Mouse (Mus musculus) ovary, adult 2 months (tissue): ENCODE data around the gene 4930502E18Rik. TPM values are rescaled to one million over a fixed set of nuclear protein-coding genes. Genes with fewer than 3 reads are reported as not detected.

ENCODE experiments used
- polyA plus RNA-seq: library from polyadenylated mRNA; depleted of rRNA; stranded (reverse); fragments of >200 nt; gene quantifications from 2 replicates; pipeline ENCODE4 v1.2.3, GENCODE M21; 2012; rRNA removed

4930502E18Rik gene
- polyA plus RNA-seq, result 0.30 and 0.45 TPM in 2 replicates

DNA sequence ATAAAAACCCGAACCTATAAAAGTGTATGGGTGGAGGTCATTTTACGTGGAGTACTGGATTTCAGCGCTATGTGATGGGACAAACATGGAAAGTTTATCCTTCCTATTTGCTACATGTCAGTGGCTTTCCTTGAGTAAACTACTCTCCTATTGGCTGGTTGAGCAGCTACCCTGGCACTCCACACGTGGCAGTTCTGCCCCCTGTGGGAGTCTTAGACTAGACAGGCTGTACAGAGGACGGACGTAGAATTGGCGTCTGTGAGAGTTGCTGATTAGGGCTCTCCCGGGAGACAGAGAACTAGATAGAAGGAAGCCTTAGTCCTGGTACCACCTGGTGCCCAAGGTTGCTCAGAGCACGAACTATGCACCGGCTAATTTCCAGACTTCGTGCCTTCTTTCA is at the start of gene 4930502E18Rik:
Gene 4930502E18Rik (plus strand): TSS at position 231 of the 400 bp plus-strand sequence.

DNA sequence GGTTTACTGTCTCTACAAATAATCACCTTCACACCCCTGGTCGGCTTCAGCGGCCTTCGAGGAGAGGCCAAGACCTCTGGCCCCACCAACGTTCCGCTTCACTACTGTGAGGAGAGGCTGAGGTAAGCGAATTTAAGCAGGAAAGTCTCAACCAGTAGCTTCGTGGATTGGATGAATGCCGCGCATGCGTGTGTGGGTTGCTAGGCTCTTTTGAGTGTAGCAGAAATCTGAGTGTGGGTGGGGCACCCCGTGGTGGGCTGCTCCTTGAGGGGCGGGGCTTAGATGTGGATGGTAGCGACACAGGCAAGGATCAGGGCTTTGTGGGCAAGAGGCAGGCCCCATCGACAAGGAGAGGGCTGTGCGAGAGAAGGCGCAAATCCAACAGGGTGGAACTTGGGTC is 33.1 kb downstream of the 4930502E18Rik start, which contains the start of gene 1700013H16Rik:
Gene 1700013H16Rik (minus strand): TSS at position 96 of the 400 bp plus-strand sequence.

DNA sequence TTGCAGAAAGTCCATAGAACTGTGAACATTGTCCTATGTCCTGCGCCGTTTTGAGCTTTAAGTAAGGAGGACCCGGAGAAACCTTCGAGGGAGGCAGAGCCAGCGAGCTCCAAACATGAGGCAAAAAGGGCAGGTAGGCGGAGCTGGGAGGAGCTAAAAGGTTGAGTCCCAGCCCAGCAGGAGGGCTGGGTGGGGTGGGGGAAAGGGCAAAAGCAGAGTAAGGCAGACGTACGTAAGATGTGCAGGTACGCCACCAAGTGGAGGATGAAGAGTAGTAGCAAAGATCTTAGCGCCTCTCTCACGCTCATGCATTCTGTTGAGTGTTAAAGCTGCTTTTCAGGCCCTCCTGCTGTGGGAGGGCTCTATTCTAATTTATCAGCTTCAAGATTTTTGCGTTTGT is 51.6 kb downstream of the 4930502E18Rik start, which contains the start of gene Zfp36l3:
Gene Zfp36l3 (minus strand): TSS at position 119 of the 400 bp plus-strand sequence.

Other genes with a start within 250 kb of the 4930502E18Rik start
- gene Rtl8c, start 116.8 kb upstream of the 4930502E18Rik start, polyA plus RNA-seq, result 36.4 and 43.8 TPM in 2 replicates
- not detected in 2 replicates for gene Gm14597, start 115.8 kb upstream of the 4930502E18Rik start, polyA plus RNA-seq
- 224 and 227 TPM in 2 replicates for gene Rtl8a, start 81.1 kb upstream of the 4930502E18Rik start, polyA plus RNA-seq
- gene Rtl8b, start 54.4 kb upstream of the 4930502E18Rik start, polyA plus RNA-seq, result 193 and 210 TPM in 2 replicates
- gene 1700013H16Rik, start 33.0 kb downstream of the 4930502E18Rik start, polyA plus RNA-seq, result not detected in 2 replicates
- 0.10 TPM in 1 of 2 replicates, not detected in the other for gene Zfp36l3, start 51.6 kb downstream of the 4930502E18Rik start, polyA plus RNA-seq
- gene Xlr, start 72.9 kb downstream of the 4930502E18Rik start, polyA plus RNA-seq, result not detected in 2 replicates